Mouse (Mus musculus) stomach, embryonic 14.5 days (tissue): ENCODE measurements around the gene Ppm1l. TPM values are rescaled to one million over a fixed set of nuclear protein-coding genes. Genes with fewer than 3 reads are reported as not detected.

Source experiments
- ATAC-seq: fragments of 200-750 bp; cut with Nextera tagmentation; 2 replicates; pipeline ENCODE4 v1.8.0; 2017; ENCODE audit warnings: low read depth, moderate TSS enrichment; ENCODE audit not compliant: insufficient number of reproducible peaks, insufficient read depth, low FRiP score
- H3K27ac ChIP-seq: fragments of 300-500 bp; sonication (generic); 2 replicates; pipeline ENCODE4 v1.5.1; 2014; ENCODE audit warnings: mild to moderate bottlenecking, low read length, moderate library complexity, mixed read lengths
- H3K27me3 ChIP-seq: fragments of 300-500 bp; sonication (generic); 2 replicates; pipeline ENCODE4 v1.6.1; 2014; ENCODE audit warnings: low read length, control low read depth, mixed read lengths; ENCODE audit not compliant: control insufficient read depth, insufficient read depth
- H3K36me3 ChIP-seq: fragments of 300-500 bp; sonication (generic); 2 replicates; pipeline ENCODE4 v1.6.1; 2014; ENCODE audit warnings: mild to moderate bottlenecking, control low read depth, low read length, moderate library complexity, mixed read lengths; ENCODE audit not compliant: control insufficient read depth, insufficient read depth
- H3K4me1 ChIP-seq: fragments of 300-500 bp; sonication (generic); 2 replicates; pipeline ENCODE4 v1.6.1; 2014; ENCODE audit warnings: low read length, control low read depth, mixed read lengths; ENCODE audit not compliant: control insufficient read depth, insufficient read depth
- H3K4me2 ChIP-seq: fragments of 300-500 bp; sonication (generic); replicated peaks from 2 replicates; pipeline ENCODE4 v1.6.1; 2014; ENCODE audit warnings: low read depth, low read length, control low read depth
- H3K4me3 ChIP-seq: fragments of 300-500 bp; sonication (generic); 2 replicates; pipeline ENCODE4 v1.5.1; 2014; ENCODE audit warnings: low read depth, low read length, control low read depth
- H3K9ac ChIP-seq: fragments of 300-500 bp; sonication (generic); replicated peaks from 2 replicates; pipeline ENCODE4 v1.6.1; 2014; ENCODE audit warnings: low read depth, mild to moderate bottlenecking, control low read depth, low read length, moderate library complexity, mixed read lengths
- H3K9me3 ChIP-seq: fragments of 300-500 bp; sonication (generic); 2 replicates; pipeline ENCODE4 v1.6.1; 2016; ENCODE audit warnings: low read depth, low read length, control low read depth; ENCODE audit not compliant: control insufficient read depth
- WGBS: fragments of 180-500 bp; shearing (Covaris S2); extraction: QIAGEN DNeasy Blood & Tissue Kit; methylation state at CpG from one replicate; pipeline ENCODE4 v1.1.7; 2014; 5-methylcytosine and 5-hydroxymethylcytosine counted together
- polyA plus RNA-seq: library from polyadenylated mRNA; unstranded; fragments of >200 nt; fragmentation: Nextera tagmentation; extraction: Ambion mirVana; gene quantifications from 2 replicates; pipeline ENCODE4 v1.2.1, GENCODE M21; 2014

Ppm1l gene
- polyA plus RNA-seq, 1 experiment from 2014 or later: 8.0 TPM

- Histone ChIP-seq H3K36me3 (no peaks in the 10 kb centered on the region), H3K9ac (no peak overlapping the region), H3K9me3 (no peaks in the 10 kb centered on the region), H3K27ac (no peak overlapping the region), H3K4me3 (no peak overlapping the region), H3K4me1 (no peaks in the 10 kb centered on the region), H3K27me3 (no peaks in the 10 kb centered on the region), H3K4me2 (no peak overlapping the region)
- ATAC-seq: peak; percentile 58; the same call in 1 of the 2 replicates
- WGBS: 42% methylated on average over 7 of the region's 7 CpGs
Measured at GRCm38 (mm10) chr3:69290294-69290693, 26.4 kb upstream of the Ppm1l start.

- 82% methylated on average over 3 of the region's 3 CpGs for WGBS
- H3K4me1 ChIP-seq: no peaks in the 10 kb centered on the region
- H3K9ac ChIP-seq: no peak overlapping the region
- no peak overlapping the region for H3K4me2 ChIP-seq
- H3K27ac ChIP-seq: no peak overlapping the region
- H3K27me3 ChIP-seq: no peaks in the 10 kb centered on the region
- no peaks in the 10 kb centered on the region for H3K9me3 ChIP-seq
- H3K36me3 ChIP-seq: no peaks in the 10 kb centered on the region
- H3K4me3 ChIP-seq: no peak overlapping the region
- no peak for ATAC-seq
Measured at GRCm38 (mm10) chr3:69290844-69291243, 25.8 kb upstream of the Ppm1l start.

GRCm38 (mm10) chr3:69292628-69293027 is 24.0 kb upstream of the Ppm1l start:
- Histone ChIP-seq H3K9me3 (no peaks in the 10 kb centered on the region), H3K4me1 (no peaks in the 10 kb centered on the region), H3K9ac (no peak overlapping the region), H3K4me2 (no peak overlapping the region), H3K4me3 (no peak overlapping the region), H3K27ac (no peak overlapping the region), H3K27me3 (no peaks in the 10 kb centered on the region), H3K36me3 (no peaks in the 10 kb centered on the region)
- WGBS: 54% methylated on average over 1 of the region's 1 CpGs
- no peak for ATAC-seq

- 58% methylated on average over 8 of the region's 8 CpGs for WGBS
- H3K4me2 ChIP-seq: no peak overlapping the region
- H3K27me3 ChIP-seq: no peaks in the 10 kb centered on the region
Measured at GRCm38 (mm10) chr3:69296270-69296669, 20.4 kb upstream of the Ppm1l start.

GRCm38 (mm10) chr3:69300121-69300520 is 16.5 kb upstream of the Ppm1l start:
- no peak overlapping the region for H3K27ac ChIP-seq
- H3K9ac ChIP-seq: no peak overlapping the region
- H3K4me1 ChIP-seq: no peaks in the 10 kb centered on the region
- H3K36me3 ChIP-seq: no peaks in the 10 kb centered on the region
- no peak overlapping the region for H3K4me2 ChIP-seq
- H3K9me3 ChIP-seq: no peaks in the 10 kb centered on the region
- 87% methylated on average over 1 of the region's 1 CpGs for WGBS
- ATAC-seq: no peak
- no peaks in the 10 kb centered on the region for H3K27me3 ChIP-seq
- H3K4me3 ChIP-seq: no peak overlapping the region

More at GRCm38 (mm10) chr3:69296270-69296669, 20.4 kb upstream of the Ppm1l start:
- Histone ChIP-seq H3K4me1 (no peaks in the 10 kb centered on the region), H3K27ac (no peak overlapping the region), H3K4me3 (no peak overlapping the region), H3K9ac (no peak overlapping the region), H3K9me3 (no peaks in the 10 kb centered on the region), H3K36me3 (no peaks in the 10 kb centered on the region)
- no peak for ATAC-seq

GRCm38 (mm10) chr3:69315810-69316390 is 761 bp upstream of the Ppm1l start:
- ATAC-seq: peak; percentile 12; the same call in 1 of the 2 replicates
- WGBS: 1% methylated on average over 18 of the region's 18 CpGs

GRCm38 (mm10) chr3:69317251-69318125 is 827 bp downstream of the Ppm1l start:
- ATAC-seq: peak; percentile 12
- Histone ChIP-seq H3K27me3 (no peaks in the 10 kb centered on the region), H3K4me3 (peak overlapping the region; percentile 68), H3K9ac (peak overlapping the region; percentile 61), H3K27ac (peak overlapping the region; percentile 35; the same call in 1 of the 2 replicates), H3K4me2 (peak overlapping the region; percentile 82), H3K4me1 (peaks cover 17% of the 10 kb centered on the region; the same call in 1 of the 2 replicates), H3K36me3 (no peaks in the 10 kb centered on the region), H3K9me3 (no peaks in the 10 kb centered on the region)
- WGBS: under 1% methylated on average over 69 of the region's 73 CpGs

More at GRCm38 (mm10) chr3:69315810-69316390, 761 bp upstream of the Ppm1l start:
- H3K4me3 ChIP-seq: peak overlapping the region; percentile 68
- no peaks in the 10 kb centered on the region for H3K9me3 ChIP-seq
- H3K27ac ChIP-seq: peak overlapping the region; percentile 72
- H3K36me3 ChIP-seq: no peaks in the 10 kb centered on the region
- peak overlapping the region; percentile 82 for H3K4me2 ChIP-seq
- no peaks in the 10 kb centered on the region for H3K27me3 ChIP-seq
- peak overlapping the region; percentile 45 for H3K9ac ChIP-seq
- H3K4me1 ChIP-seq: peaks cover 17% of the 10 kb centered on the region; the same call in 1 of the 2 replicates

- Histone ChIP-seq H3K9me3 (no peaks in the 10 kb centered on the region), H3K27me3 (no peaks in the 10 kb centered on the region), H3K4me2 (peak overlapping the region; percentile 82), H3K36me3 (no peaks in the 10 kb centered on the region), H3K9ac (peak overlapping the region; percentile 61; the same call in 1 of the 2 replicates), H3K4me1 (peaks cover 19% of the 10 kb centered on the region; the same call in 1 of the 2 replicates), H3K27ac (no peak overlapping the region), H3K4me3 (peak overlapping the region; percentile 68)
- ATAC-seq: no peak
- 3% methylated on average over 25 of the region's 25 CpGs for WGBS
Measured at GRCm38 (mm10) chr3:69318131-69318951, 1.7 kb downstream of the Ppm1l start.
